Mouse (Mus musculus) regulatory T cell (primary cell): ENCODE data around the gene Abat.

Experiments
- in situ Hi-C: fragments of 300-600 bp; cut with MboI, MseI; formaldehyde crosslinking; loops from one replicate; pipeline ENCODE4 v1.15.1; 2025; ENCODE audit warnings: high pct_unique_total_duplicates

Gene Abat

GRCm38 (mm10) chr16:8513236-8513906 is at the start of gene Abat:
Abat (plus strand) TSS chr16:8513429.
- in situ Hi-C loops: no loop called here

- in situ Hi-C loops: no loop called here
Measured at GRCm38 (mm10) chr16:8470132-8470531, 43.1 kb upstream of the Abat start.

- in situ Hi-C loops: no loop called here
Measured at GRCm38 (mm10) chr16:8470603-8471481, 42.4 kb upstream of the Abat start, which contains the start of gene Mettl22. Mettl22 (plus strand) TSS chr16:8470788.

GRCm38 (mm10) chr16:8487396-8488005 is 25.7 kb upstream of the Abat start:
- in situ Hi-C loops: loop anchor here (5.0 to 25.0 kb wide), 2 partner anchors 80 to 375 kb away; no protein-coding TSS in a partner anchor

GRCm38 (mm10) chr16:8489340-8489739 is 23.9 kb upstream of the Abat start:
- in situ Hi-C loops: loop anchor here (5.0 to 25.0 kb wide), 2 partner anchors 82 to 373 kb away; no protein-coding TSS in a partner anchor

- in situ Hi-C loops: loop anchor here (5.0 to 25.0 kb wide), 2 partner anchors 190 to 370 kb away; partner anchors contain the start of gene Gm5767
Measured at GRCm38 (mm10) chr16:8491743-8492490, 21.3 kb upstream of the Abat start.

GRCm38 (mm10) chr16:8494268-8494667 is 19.0 kb upstream of the Abat start:
- in situ Hi-C loops: loop anchor here (5.0 to 25.0 kb wide), 2 partner anchors 188 to 368 kb away; partner anchors contain the start of gene Gm5767

- in situ Hi-C loops: loop anchor here (25.0 kb wide), 1 partner anchor 365 kb away; no protein-coding TSS in a partner anchor
Measured at GRCm38 (mm10) chr16:8496967-8497366, 16.3 kb upstream of the Abat start.

- in situ Hi-C loops: no loop called here
Measured at GRCm38 (mm10) chr16:8504271-8504670, 9.0 kb upstream of the Abat start.

GRCm38 (mm10) chr16:8509894-8510293 is 3.3 kb upstream of the Abat start:
- in situ Hi-C loops: no loop called here

GRCm38 (mm10) chr16:8512830-8513229 is 399 bp upstream of the Abat start:
- in situ Hi-C loops: no loop called here

- in situ Hi-C loops: no loop called here
Measured at GRCm38 (mm10) chr16:8514180-8514579, 951 bp downstream of the Abat start.

- in situ Hi-C loops: no loop called here
Measured at GRCm38 (mm10) chr16:8520525-8520924, 7.3 kb downstream of the Abat start.

GRCm38 (mm10) chr16:8521322-8521721 is 8.1 kb downstream of the Abat start:
- in situ Hi-C loops: no loop called here

GRCm38 (mm10) chr16:8523480-8524144 is 10.4 kb downstream of the Abat start:
- in situ Hi-C loops: no loop called here

- in situ Hi-C loops: no loop called here
Measured at GRCm38 (mm10) chr16:8524163-8524847, 11.1 kb downstream of the Abat start.

- in situ Hi-C loops: no loop called here
Measured at GRCm38 (mm10) chr16:8525293-8525692, 12.1 kb downstream of the Abat start.

GRCm38 (mm10) chr16:8525877-8526276 is 12.6 kb downstream of the Abat start:
- in situ Hi-C loops: no loop called here

GRCm38 (mm10) chr16:8529389-8529788 is 16.2 kb downstream of the Abat start:
- in situ Hi-C loops: no loop called here

GRCm38 (mm10) chr16:8530018-8530417 is 16.8 kb downstream of the Abat start:
- in situ Hi-C loops: no loop called here
